Mouse (Mus musculus): ENCODE measurements around the gene Cdk20.
"Not testable (repeated sequence)": the region's sequence is repeated elsewhere in the genome, so short reads cannot be mapped to it uniquely, and the experiment has no call there.

The Cdk20 gene

GRCm38 (mm10) chr13:64422607-64422957, 9.5 kb upstream of the Cdk20 start:
- no peak for DNase-seq (ENCODE audit: low read depth)

GRCm38 (mm10) chr13:64424347-64424746, 7.8 kb upstream of the Cdk20 start:
- DNase-seq (ENCODE audit: low read depth) = no peak

DNA sequence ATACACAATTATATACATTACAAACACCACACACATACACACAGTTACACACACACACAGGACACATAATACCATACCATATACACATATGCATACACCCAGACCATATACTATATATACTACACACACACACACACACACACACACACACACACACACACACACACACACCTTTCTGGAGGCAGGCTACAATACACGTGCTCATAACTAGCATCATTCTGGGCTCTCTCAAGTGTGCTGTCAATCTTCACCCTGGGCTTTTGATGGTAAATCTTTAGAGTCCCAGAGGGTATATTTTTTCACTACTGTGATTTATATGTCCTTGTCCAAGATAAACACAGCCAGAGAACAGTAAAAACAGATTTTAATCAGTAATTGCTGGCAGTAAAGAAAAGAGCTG, 6.8 kb upstream of the Cdk20 start:
- no peak for DNase-seq (ENCODE audit: low read depth)

DNA sequence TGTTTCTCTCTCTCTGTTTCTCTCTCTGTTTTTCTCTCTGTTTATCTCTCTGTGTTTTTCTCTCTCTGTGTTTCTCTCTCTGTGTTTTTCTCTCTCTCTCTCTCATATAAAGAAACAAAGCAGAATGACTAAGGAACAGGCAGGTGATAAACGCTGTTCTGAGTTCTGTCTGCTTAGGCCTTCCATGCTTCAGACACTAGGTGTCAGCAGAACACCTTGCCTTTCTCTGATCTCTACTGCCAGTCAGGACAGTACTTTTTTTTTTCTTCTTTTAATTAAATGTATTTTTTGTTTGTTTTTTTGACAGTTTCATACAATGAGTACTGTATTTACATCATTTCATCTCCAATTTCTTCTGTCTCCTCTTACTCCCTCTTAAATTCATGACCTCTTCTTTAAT, 2.8 kb upstream of the Cdk20 start:
- peak; percentile 61 for DNase-seq (ENCODE audit: low read depth)

DNA sequence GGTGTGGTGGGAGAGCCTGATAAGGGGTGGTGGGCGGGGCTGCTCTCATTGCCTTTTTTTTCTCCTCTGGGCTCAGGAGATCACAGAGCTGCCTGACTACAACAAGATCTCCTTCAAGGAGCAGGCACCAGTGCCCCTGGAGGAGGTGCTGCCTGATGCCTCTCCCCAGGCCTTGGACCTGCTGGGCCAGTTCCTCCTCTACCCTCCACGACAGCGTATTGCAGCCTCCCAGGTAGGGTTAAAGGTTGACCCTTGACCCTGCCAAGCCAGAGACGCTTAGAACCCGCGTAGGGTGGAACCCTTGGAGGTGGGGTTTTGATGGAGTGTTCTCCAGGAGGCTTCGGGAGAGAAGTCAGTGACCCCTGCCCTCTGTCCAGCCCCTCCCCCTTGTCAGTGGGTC, 5.7 kb downstream of the Cdk20 start:
- DNase-seq (ENCODE audit: low read depth) = no peak

DNA sequence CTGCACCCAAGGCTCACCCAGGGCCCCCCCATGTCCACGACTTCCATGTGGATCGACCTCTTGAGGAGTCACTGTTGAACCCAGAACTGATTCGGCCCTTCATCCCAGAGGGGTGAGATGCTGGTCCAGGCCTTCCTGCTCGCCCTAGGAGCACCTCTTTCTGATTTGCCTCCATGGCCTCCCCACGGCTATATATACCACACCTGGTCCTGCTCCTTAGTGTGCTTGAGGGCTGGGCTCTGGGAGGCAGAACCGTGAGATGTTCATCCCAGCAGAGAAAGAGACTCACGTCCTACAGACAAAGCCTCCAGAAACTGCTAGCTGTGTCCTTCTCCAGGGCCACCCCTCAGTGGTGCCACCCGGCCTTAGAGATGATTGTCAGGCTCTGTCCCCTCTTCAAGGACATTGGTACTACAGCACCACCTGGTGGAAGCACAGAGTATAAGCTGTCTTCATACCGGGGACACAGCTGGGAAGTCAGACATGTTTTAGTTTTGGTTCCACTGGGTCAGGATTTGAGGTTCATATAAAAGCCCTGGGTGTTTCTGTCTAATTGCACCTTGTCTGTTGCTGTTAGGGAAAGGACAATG, 6.8 kb downstream of the Cdk20 start:
- DNase-seq (ENCODE audit: low read depth) = peak; percentile 82

DNA sequence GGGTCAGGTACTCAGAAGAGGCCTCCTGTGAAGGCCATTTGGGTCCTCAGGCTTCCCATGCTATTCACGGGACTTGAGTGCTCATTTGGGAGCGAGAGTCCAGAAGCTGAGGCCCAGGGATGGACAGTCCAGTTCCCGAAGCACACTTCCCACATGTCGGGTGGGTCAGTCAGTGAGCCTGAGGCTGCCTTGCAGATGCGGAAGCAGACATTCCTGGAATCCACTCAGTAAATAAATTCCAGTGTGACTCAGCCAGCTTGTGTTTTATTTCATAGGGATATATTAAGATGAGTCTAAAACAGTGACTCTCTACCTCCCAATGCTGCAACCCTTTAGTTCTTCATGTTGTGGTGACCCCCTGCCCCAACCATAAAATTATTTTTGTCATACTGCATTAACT, 7.4 kb downstream of the Cdk20 start:
- no peak for DNase-seq (ENCODE audit: low read depth)

DNA sequence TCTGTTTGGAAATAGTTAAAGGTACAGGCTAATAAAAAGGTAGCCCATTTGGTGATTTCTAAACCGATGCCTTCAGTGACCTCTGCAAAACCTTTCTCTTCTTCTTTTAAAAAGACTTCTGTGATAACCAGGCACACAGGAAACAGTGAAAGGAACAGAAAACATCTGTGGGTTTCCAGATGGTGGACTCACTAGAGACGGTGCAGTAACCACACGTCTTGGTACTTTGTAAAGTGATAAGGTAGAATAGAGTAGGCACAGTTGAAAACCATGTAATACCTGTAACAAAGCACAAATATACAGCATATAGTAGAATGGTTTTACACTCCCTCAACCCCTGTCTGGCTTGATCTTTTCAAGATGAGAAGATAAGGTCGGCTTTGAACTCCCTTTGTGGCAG, 8.5 kb downstream of the Cdk20 start:
- DNase-seq (ENCODE audit: low read depth) = no peak

- DNase-seq (ENCODE audit: low read depth) = no peak
Observed at GRCm38 (mm10) chr13:64443263-64443894, 11.3 kb downstream of the Cdk20 start.

DNA sequence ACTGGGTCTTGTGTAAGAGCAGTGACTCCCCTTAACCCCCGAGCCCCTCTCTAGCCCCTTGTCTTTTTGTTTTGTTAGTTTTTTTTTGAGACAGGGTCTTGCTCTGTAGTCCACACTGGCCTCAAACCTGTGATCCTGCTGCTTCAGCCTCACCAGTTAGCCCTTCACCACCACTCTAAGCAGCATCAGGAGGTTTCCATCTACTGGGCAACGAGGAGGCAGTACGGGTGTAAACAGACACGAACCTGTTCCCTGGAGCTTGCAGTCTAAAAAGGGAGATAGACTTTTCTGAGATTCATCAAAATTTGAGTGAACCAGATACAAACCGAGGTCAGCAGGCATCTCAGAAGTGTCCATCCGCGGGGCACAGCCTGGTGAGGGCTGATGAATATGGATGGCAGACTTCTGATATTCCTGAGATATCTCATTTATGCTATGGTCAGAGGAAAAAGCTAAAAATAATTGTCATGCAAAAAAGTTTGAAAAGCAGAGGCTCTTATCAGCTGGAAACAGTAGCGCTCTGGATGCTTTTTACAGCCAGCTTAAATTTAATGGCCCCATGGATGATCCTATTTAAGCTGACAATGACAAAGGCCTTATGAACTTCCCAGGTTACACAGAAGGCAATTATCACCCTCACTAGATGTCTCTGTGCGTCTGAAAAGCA, 13.3 kb downstream of the Cdk20 start:
- DNase-seq (ENCODE audit: low read depth) = no peak

DNA sequence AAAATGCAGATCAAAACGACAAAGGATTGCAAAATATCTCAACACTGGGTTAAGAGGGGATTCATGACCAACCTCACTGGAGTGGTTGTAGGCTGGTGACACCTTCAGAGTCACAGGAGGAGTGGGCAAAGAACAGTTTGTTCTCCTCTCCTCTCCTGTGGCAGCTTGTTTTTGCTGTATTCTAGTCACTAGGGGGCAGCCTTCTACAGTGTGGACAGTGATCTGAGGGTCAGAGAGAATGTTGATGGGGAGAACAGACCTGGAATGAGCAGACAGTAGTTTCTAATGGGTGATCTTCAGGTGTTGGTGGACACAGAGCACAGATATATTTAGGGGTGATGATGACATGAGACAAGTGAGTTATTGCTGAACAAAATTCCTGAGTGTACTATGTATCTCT, 15.8 kb downstream of the Cdk20 start:
- DNase-seq (ENCODE audit: low read depth) = peak; percentile 26

GRCm38 (mm10) chr13:64448729-64449128, 16.6 kb downstream of the Cdk20 start:
- DNase-seq (ENCODE audit: low read depth) = no peak

- DNase-seq (ENCODE audit: low read depth) = no peak
Observed at GRCm38 (mm10) chr13:64450001-64450794, 18.1 kb downstream of the Cdk20 start.

DNA sequence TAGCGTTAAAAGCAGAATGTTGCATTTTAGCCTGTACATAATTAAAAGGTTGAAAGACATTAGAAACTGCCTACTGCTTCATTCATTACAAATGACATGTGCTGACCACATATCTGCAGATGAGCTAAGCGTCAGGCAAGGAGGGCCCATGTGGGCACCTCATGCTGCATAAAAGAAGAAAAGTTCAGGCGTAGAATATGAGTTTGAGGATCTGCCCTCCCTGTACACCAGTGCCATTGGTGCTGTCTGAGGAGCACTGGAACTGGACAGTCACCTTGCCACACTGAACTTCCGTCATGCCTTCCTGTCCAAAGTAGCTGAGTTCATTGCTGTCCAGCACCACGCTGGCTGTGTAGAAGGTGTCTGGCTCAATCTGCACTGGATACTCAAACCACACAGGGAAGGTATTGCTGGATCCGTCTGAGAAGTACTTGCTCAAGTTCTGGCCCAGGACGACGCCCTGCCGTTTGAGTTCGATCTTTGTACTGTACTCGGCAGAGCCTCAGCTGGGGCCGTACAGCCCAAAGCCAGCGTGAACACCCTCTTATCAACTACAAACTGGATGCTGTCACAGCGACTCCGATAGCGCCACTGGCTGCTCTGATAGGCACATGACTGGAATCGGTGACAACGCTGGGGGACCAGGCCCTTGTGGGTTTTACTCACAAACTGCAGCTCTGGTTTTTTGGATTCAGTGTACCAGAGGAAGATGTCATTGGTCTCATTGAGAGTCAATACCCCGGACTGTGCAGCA, 25.3 kb downstream of the Cdk20 start:
- DNase-seq (ENCODE audit: low read depth) = not testable (repeated sequence)

GRCm38 (mm10) chr13:64458181-64458580, 26.1 kb downstream of the Cdk20 start:
- DNase-seq (ENCODE audit: low read depth) = no peak

- DNase-seq (ENCODE audit: low read depth) = no peak
Observed at GRCm38 (mm10) chr13:64462581-64462980, 30.5 kb downstream of the Cdk20 start.

GRCm38 (mm10) chr13:64465166-64465565, 33.1 kb downstream of the Cdk20 start:
- no peak for DNase-seq (ENCODE audit: low read depth)

DNA sequence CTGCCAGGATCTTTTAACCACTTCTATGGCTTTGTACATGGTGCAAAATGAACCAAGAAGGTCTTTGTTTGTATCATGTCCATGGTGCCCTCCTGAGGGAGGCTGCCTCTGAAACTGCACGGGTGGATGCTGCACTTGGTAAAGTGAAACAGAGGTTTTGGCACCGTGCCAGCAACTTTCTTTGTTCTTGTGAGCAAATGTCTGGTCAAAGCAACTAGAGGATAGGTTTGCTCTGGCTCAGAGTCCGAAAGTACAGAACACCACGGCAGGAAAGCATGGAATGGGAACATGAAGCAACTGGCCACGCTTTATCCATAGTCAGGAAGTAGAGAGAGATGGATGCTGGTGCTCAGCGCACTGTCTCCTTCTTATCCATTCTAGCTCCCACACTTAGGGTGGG, 35.8 kb downstream of the Cdk20 start:
- no peak for DNase-seq (ENCODE audit: low read depth)

GRCm38 (mm10) chr13:64477968-64478367, 45.9 kb downstream of the Cdk20 start:
- no peak for DNase-seq (ENCODE audit: low read depth)

DNA sequence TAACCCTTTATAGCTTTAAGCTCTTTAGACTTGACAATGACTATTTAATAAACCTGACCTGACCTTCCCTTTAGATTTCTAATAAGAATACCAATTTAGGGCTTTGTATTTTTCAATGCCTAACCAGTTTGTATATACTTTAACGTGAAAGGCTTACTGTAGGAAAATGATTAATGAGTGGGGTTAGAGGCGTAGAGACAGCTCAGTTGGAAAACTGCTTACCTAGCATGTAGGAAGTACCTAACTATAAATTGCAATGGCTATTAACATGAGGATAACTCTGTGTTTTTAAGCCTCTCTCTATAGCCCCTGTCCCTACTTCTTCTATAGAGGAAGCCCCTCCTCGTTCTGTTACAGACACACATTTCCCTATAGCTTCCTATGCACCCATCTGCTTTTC, 47.8 kb downstream of the Cdk20 start:
- no peak for DNase-seq (ENCODE audit: low read depth)

- DNase-seq (ENCODE audit: low read depth) = no peak
Observed at GRCm38 (mm10) chr13:64489886-64490285, 57.8 kb downstream of the Cdk20 start.
